Mouse (Mus musculus): ENCODE data around the gene A430089I19Rik. TPM values are rescaled to one million over a fixed set of nuclear protein-coding genes. Genes with fewer than 3 reads are reported as not detected.

The A430089I19Rik gene
- polyA plus RNA-seq (2015; fragmentation: Nextera tagmentation; extraction: Ambion mirVana), result not detected in 2 replicates

GRCm38 (mm10) chr5:94306696-94307095, at the start of gene A430089I19Rik:
A430089I19Rik (minus strand) TSS chr5:94306796.

GRCm38 (mm10) chr5:94339449-94339848, 32.9 kb upstream of the A430089I19Rik start, which contains the start of gene AA792892:
AA792892 (plus strand) TSS chr5:94339749.

GRCm38 (mm10) chr5:94314135-94314534, 7.5 kb upstream of the A430089I19Rik start, which contains the start of gene Gm6502:
Gm6502 (plus strand) TSS chr5:94314435.

Other genes with a start within 250 kb of the A430089I19Rik start
- gene BC061212, start 236.3 kb downstream of the A430089I19Rik start, polyA plus RNA-seq (2015; fragmentation: Nextera tagmentation; extraction: Ambion mirVana), result not detected in 2 replicates
- not detected in 2 replicates for gene Gm6351, start 230.4 kb downstream of the A430089I19Rik start, polyA plus RNA-seq (2015; fragmentation: Nextera tagmentation; extraction: Ambion mirVana)
- gene Gm3106, start 88.8 kb downstream of the A430089I19Rik start, polyA plus RNA-seq (2015; fragmentation: Nextera tagmentation; extraction: Ambion mirVana), result not detected in 2 replicates
- not detected in 2 replicates for gene Gm6502, start 7.6 kb upstream of the A430089I19Rik start, polyA plus RNA-seq (2015; fragmentation: Nextera tagmentation; extraction: Ambion mirVana)
- not detected in 2 replicates for gene AA792892, start 33.0 kb upstream of the A430089I19Rik start, polyA plus RNA-seq (2015; fragmentation: Nextera tagmentation; extraction: Ambion mirVana)
- not detected in 2 replicates for gene Gm7682, start 139.0 kb upstream of the A430089I19Rik start, polyA plus RNA-seq (2015; fragmentation: Nextera tagmentation; extraction: Ambion mirVana)
- not detected in 2 replicates for gene Gm3139, start 219.5 kb upstream of the A430089I19Rik start, polyA plus RNA-seq (2015; fragmentation: Nextera tagmentation; extraction: Ambion mirVana)

Data from urinary bladder, postnatal 0 days (tissue).